Mouse (Mus musculus) natural killer cell, adult 2 months (primary cell): ENCODE measurements around the gene Rtp3.

ENCODE experiments used
- DNase-seq, 2 experiments: peaks; one replicate each; pipeline ENCODE4 v3.0.0; 2022; ENCODE audit warnings: low spot score in 2 of 2

Gene Rtp3

GRCm38 (mm10) chr9:110945343-110945742 lies 45.0 kb downstream of the Rtp3 start:
- DNase-seq: no peak

DNA sequence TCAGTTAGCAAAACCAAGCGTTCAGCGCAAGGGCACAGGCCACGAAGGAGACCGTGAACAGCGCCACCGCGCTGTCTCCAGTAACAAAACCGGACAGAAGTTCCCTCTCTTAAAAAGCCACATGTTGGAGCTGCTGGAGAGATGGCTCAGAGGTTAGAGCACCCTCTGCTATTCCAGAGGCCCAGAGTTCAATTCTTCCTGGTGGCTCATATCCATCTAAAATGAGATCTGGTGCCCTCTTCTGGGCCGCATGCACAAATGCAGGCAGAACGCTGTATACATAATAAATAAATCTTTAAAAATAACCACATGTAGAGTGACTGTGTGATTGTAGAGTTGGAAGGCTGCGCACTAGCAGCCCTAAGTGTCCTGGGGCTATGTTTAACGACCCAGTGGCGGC lies 46.1 kb downstream of the Rtp3 start:
- no peak for DNase-seq

- no peak for DNase-seq
Measured at GRCm38 (mm10) chr9:110937506-110938490, 52.6 kb downstream of the Rtp3 start.

- no peak for DNase-seq
Measured at GRCm38 (mm10) chr9:110935941-110936340, 54.4 kb downstream of the Rtp3 start.
